Mouse (Mus musculus) retina, postnatal 7 days (tissue): ENCODE data around the gene Taf9.

Experiments
- DNase-seq: peaks from one replicate; pipeline ENCODE4 v3.0.0-alpha.2; 2012; ENCODE audit warnings: low read depth, low spot score

The Taf9 gene

GRCm38 (mm10) chr13:100669291-100670022, 18.1 kb downstream of the Taf9 start, which contains the start of gene Ccdc125:
Ccdc125 (plus strand) TSS chr13:100669717.
- DNase-seq = no peak

- DNase-seq = no peak
These were observed 18.9 kb downstream of the Taf9 start for GRCm38 (mm10) chr13:100670181-100670741.

GRCm38 (mm10) chr13:100675936-100676635, 24.7 kb downstream of the Taf9 start:
- DNase-seq = no peak

GRCm38 (mm10) chr13:100681615-100682014, 30.2 kb downstream of the Taf9 start:
- DNase-seq = no peak

- no peak for DNase-seq
These were observed 31.5 kb downstream of the Taf9 start for GRCm38 (mm10) chr13:100682837-100683236.

- no peak for DNase-seq
These were observed 33.0 kb downstream of the Taf9 start for GRCm38 (mm10) chr13:100684355-100684754.

GRCm38 (mm10) chr13:100687513-100687912, 36.1 kb downstream of the Taf9 start:
- DNase-seq = no peak

GRCm38 (mm10) chr13:100697541-100697940, 46.2 kb downstream of the Taf9 start:
- no peak for DNase-seq

- no peak for DNase-seq
These were observed 47.5 kb downstream of the Taf9 start for GRCm38 (mm10) chr13:100698866-100699265.

- no peak for DNase-seq
These were observed 52.1 kb downstream of the Taf9 start for GRCm38 (mm10) chr13:100703468-100703867.
